Mouse (Mus musculus) CH12.LX (cell line): ENCODE measurements at regions not wholly inside any gene's neighbourhood (a gene's known extent, or its start where the extent isn't known, plus 50 kb on each side); places are given as distances from the start of the nearest gene placed in this dataset.

ENCODE experiments used
- ELF1 ChIP-seq: IDR thresholded peaks from 2 replicates; pipeline ENCODE4 v1.6.1; 2014; ENCODE audit warnings: low read depth, mild to moderate bottlenecking, inconsistent platforms, low read length, improper control_type of control experiment
- KAT2A ChIP-seq: IDR thresholded peaks from 2 replicates; pipeline ENCODE4 v1.6.1; 2012; ENCODE audit warnings: low read length, improper control_type of control experiment, inconsistent platforms; ENCODE audit not compliant: insufficient replicate concordance
- ZMIZ1 ChIP-seq: IDR thresholded peaks from 2 replicates; pipeline ENCODE4 v1.6.1; 2012; ENCODE audit warnings: low read depth, mild to moderate bottlenecking, inconsistent platforms, low read length, improper control_type of control experiment

DNA sequence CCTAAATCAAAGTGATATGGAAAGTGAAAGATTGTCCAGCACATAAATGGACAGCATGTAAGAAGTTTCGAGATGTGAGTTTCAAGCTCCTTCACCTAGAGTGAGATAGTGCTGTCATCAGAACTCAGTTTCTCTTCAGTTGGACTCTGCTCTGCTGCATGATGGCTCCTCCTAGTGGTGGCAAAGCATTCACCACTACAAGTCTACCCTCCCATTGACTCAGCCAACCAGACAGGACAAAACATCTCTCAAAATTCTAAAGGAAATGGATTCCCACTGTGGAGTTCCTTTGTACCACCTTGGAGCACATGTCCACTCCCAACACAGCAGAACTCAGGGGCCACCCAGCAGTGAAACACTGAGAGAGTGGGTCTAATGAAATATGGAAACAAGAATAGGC, 367.8 kb upstream of the Ngly1 start:
- TF ChIP-seq ZMIZ1 (no peak), KAT2A (no peak), ELF1 (no peak)
